Mouse (Mus musculus) layer of hippocampus, adult 11-12 months (tissue): ENCODE measurements around the gene Pafah1b1.
A peak's percentile ranks its signal among the peaks of the same experiment; 100 is the strongest.

Experiments used
- DNase-seq: peaks from one replicate; pipeline ENCODE4 v3.0.0; 2022; ENCODE audit warnings: low spot score

Pafah1b1 gene

DNA sequence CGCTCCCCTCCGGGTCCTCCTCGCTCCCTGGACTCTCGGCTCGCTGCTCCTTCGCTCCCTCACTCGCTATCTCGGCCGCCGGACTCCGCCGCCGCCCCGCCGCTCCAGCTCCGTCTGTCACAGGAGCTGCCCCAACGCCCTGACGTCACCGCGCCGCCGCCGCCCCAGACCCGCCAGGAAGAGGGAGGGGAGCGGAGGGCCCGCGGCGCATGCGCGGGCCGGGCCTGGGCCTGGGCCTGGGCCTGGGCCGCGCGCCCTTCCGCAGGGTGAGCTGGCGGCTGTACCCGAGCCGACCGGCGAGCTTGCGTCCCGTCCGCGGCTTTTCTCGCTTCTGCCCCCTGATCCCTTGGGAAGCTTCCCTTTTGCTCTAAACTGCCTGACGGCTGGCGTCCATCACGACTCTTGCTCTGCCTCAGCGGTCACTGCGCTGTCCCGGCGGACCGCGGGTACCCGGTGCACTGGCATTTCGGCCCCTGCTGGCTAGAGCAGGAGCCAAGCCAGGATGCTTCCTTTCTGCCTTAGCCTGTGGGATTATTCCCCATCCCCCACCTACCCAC is at the start of gene Pafah1b1:
TSS of gene Pafah1b1 (minus strand) at position 436 of the 557 bp plus-strand sequence.
- peak; percentile 95 for DNase-seq

DNA sequence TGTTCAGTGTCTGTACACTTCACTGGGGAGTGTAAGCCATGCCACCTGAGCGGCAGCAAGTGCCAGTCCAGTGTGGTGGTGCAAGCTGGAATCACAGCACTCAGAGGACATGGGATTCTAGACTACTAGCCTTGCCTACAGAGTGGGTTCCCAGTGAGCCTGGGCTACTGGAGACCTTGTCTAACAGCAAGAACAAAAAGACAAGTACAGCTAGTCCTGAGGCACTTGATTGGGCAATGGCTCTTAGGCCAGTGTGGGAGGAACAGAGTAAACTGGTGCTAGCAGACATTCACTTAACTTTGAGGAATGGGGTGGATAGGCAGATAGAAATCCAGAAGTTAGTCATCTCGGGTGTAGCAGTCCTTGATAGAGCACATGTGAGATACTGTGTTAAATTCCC is 47.9 kb upstream of the Pafah1b1 start:
- no peak for DNase-seq

- DNase-seq = no peak
These were observed 47.2 kb upstream of the Pafah1b1 start for GRCm38 (mm10) chr11:74771650-74772049.

DNA sequence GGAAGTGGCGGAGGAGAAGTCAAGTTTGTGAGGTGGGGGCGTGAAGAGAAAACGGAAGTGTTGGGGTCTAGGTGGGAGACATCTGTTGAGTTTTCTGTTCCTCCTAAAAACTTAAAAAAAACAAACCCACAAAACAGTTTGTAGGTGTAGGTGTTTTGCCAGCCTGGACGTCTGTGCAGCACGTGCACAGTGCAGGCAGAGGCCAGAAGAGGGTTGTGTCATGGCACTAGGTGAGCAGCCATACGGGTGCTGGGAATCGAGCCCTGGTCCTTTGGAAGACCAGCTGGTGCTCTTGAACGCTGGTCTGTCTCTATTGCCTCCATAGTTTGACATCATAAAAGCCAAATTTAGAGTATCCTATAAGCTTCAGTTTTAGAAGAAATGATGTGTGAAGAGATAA is 46.8 kb upstream of the Pafah1b1 start:
- no peak for DNase-seq

DNA sequence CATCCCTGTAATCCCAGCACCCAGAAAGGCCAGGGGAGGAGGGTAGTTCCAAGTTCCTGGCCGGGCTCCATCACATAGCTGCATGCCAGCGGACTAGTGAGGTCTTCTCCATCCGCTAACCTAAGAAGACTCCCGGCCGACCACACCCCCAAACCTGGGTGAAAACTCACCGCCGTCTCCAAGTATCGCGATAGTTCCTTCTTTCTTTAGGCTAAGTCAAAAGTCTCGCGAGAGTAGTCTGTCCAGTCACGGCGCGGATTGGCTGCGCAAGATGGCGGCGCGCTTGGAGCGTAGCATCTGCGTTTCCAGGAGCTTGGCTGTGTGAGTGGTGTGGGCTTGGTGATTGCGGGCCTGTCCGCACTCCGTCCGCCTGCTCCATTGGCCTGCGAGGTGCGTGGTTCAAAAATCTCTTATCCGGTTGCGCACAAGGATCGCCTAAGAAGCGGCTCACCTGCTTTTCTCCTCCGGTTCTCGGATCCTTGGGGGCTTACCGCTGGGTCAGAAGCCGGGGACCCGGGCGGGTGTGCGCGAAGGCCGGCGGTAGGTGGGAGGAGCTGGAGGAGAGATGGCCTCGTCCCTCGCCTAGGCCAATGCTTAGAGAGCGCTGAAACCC is 46.2 kb upstream of the Pafah1b1 start, which contains the start of gene Mettl16:
TSS of gene Mettl16 (plus strand) at position 236 of the 613 bp plus-strand sequence.
- peak; percentile 96 for DNase-seq

DNA sequence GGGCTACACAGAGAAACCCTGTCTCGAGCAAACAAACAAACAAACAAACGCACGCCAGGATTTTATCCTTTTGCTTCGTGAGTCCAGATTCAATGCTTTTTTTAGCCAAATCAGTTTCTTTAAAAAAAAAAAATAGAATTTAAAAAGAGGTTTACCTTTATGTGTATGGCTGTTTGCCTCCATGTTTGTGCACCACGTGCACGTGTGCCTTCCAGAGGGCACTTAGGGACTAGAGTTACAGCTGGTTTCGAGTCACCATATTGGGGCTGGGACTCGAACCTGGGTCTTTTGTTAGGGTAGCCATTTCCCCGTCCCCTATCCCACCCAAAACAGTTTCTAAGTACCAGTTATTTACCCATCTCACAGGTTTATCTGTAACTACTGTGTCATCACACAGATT is 45.6 kb upstream of the Pafah1b1 start:
- no peak for DNase-seq

- no peak for DNase-seq
These were observed 43.6 kb upstream of the Pafah1b1 start for GRCm38 (mm10) chr11:74768045-74768444.

GRCm38 (mm10) chr11:74767469-74767868 is 43.0 kb upstream of the Pafah1b1 start:
- no peak for DNase-seq

- DNase-seq = peak; percentile 73
These were observed 39.6 kb upstream of the Pafah1b1 start for GRCm38 (mm10) chr11:74763960-74764625.

DNA sequence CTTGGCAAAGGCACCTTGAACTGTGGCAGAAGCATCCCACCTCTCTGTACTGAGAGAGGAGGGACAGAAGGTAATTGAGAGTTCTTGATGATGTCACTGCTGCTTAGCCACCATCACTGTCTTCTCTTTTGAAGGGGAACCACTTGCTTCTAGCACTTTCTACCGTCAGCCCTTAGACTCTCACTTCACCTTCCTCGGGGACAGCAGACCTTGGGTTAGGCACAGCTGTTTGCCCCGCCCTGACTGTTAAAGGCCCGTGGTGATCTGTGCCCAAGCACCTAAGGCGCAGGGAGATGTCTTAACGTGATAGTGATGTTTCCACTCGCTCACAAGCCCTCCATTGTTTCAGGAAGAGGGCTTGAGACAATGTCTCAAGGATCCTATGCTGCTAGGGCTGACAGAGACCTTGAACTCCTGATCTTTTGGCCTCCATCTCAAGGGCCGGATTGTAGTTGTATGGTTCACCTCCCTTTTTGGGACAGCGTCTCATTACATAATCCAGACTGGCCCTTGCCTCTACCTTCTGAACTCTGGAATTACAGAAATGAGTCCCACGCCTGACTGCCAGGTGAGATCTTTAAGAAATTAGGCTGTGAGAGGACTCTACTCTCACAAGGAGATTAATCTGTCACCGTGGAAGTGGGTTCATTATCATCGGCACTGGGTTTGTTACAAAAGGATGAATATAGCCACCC is 36.7 kb upstream of the Pafah1b1 start:
- DNase-seq = no peak

- no peak for DNase-seq
These were observed 32.2 kb upstream of the Pafah1b1 start for GRCm38 (mm10) chr11:74756631-74757030.

DNA sequence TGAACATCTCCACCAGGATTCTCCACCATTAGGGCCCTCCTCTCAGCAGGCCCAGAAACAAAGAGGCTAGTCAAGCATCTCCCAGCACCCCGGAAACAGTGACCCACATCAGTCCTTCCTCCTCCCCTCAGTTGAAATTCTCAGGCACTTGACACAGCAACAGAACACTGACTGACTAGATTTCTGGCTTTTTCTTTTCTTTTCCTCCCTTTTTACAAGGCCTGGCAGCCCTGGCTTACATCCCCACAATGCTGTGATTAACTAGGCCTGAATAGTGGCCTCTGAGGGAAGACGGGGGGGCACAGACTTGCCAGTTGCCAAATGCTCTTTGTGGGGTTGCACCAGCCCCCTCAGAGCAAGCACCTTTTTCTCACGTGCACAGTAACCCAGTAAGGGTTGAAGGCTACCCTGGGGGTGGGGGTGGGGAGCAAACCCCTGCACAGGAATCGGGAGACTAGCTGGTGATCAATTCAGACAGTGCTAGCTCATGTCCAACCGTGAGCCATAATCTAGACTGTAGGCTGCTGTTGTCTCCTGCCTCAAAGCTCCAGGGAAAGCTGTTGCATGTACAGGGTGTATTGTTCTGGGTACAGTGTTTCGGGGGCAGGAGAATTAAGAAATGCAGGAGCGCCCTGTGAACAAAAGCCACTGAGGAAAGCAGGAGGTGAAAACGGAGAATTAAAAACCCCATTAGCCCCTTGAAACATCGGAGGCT is 27.0 kb upstream of the Pafah1b1 start:
- peak; percentile 29 for DNase-seq

DNA sequence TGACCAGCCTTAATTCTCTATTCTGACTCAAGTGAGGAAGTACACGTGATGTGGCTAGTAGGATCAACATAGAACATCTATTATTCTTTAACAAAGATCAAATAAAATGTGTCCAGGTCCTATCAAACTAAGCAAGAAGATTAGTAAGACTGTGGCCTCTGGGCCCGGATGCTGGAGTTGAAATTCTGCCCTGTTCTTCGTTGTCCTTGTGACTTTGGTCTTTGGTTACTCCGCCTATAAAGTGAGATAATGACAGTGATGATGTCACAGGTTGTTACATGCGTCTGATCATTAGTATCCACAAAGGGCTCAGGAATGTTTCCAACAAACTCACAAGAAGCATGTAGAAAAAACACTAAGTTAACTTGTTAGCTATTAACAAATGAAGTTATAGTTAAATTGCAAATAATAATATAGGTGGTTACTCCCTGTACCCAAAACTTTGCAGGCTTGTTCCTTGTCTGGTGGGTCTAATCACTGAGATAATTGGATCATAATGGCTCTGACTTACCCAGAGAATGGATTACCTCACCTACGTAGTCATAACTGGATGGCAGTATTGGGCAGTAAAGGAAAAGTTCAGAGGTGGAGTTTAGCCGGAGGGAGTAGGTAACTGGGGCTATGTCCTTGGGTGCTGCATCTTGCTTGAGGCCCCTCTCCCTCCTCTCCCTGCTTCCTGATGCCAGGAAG is 26.3 kb upstream of the Pafah1b1 start:
- no peak for DNase-seq

DNA sequence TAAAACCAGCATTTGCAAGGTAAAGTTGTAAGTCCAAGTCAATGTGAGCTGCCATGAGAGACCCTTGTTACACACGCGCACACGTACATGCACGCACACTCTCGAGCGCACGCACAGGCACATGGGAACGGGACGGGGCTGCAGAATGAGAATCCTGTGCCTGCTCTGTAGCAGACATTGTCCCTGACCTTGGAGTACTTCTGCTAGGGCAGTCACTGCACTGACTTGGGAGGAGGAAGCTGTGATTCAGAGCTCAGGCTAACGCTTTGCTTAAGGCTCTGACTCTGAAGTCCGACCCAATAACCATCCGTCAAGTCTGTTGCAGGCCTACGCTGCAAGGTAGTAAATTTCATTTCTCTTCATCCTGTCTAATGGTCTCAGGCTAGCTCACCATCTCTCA is 24.8 kb upstream of the Pafah1b1 start:
- no peak for DNase-seq

DNA sequence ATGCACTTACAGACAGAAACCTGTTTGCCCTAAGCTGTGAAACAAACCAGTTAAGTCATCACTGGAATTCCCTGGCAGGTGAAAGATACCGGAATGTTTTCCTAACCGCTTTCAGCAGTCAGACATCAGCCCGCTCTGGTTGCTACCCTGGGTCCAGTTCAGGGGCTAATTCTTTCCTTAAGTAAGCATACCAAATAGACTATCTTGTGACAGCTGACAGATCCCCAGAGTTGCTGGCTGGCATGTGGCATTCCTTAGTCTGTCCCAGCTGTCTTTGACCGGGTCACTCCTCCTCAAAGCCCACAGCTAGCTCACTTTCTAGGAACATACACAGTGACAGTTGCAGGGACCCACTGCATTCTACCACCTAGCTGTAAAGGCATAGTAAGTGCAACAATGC is 23.6 kb upstream of the Pafah1b1 start:
- DNase-seq = no peak

- DNase-seq = no peak
These were observed 13.4 kb upstream of the Pafah1b1 start for GRCm38 (mm10) chr11:74737861-74738260.

DNA sequence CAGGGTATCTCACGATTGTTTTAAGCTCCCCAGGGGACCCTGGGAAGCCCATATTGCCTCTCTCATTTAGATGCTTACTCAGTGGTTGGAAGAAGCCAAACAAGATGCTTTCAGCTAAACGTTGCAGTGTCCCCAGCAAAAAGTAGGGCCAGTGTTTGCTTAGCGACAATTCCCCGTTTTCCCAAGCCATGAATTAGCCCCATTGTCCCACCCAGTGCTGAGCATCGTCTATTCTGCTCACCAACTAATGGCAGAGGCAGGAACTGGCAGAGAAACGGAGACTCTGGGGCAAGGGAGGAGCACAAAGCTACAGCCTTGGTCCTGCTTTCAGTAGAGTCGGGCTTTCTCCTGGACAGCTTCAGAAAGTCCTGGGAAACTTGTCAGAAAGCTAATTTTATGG is 10.4 kb upstream of the Pafah1b1 start:
- peak; percentile 64 for DNase-seq

GRCm38 (mm10) chr11:74725181-74725580 is 711 bp upstream of the Pafah1b1 start:
- DNase-seq = no peak

- DNase-seq = peak; percentile 85
These were observed 874 bp downstream of the Pafah1b1 start for GRCm38 (mm10) chr11:74723357-74724234.

GRCm38 (mm10) chr11:74721971-74722370 is 2.5 kb downstream of the Pafah1b1 start:
- DNase-seq = no peak

- no peak for DNase-seq
These were observed 3.3 kb downstream of the Pafah1b1 start for GRCm38 (mm10) chr11:74721141-74721540.
